Mouse (Mus musculus): ENCODE measurements around the gene Ptprd. TPM values are rescaled to one million over a fixed set of nuclear protein-coding genes. Genes with fewer than 3 reads are reported as not detected.

Gene Ptprd
- total RNA-seq, 2 experiments from 2014 or later: 8.9 to 9.2 TPM

GRCm38 (mm10) chr4:76023756-76024501 is 2187.8 kb downstream of the Ptprd start:
- intact Hi-C loops (cut with DNase I): no loop called here
- no peak for DNase-seq (ENCODE audit: low spot score)

GRCm38 (mm10) chr4:76021670-76022069 is 2190.1 kb downstream of the Ptprd start:
- DNase-seq (ENCODE audit: low spot score): no peak
- intact Hi-C loops (cut with DNase I): no loop called here

- intact Hi-C loops (cut with DNase I): no loop called here
Measured at GRCm38 (mm10) chr4:76015026-76015425, 2196.7 kb downstream of the Ptprd start.

GRCm38 (mm10) chr4:76014151-76014840 is 2197.5 kb downstream of the Ptprd start:
- no peak for DNase-seq (ENCODE audit: low spot score)
- intact Hi-C loops (cut with DNase I): no loop called here

More at GRCm38 (mm10) chr4:76015026-76015425, 2196.7 kb downstream of the Ptprd start:
- no peak for DNase-seq (ENCODE audit: low spot score)

GRCm38 (mm10) chr4:76008580-76008979 is 2203.2 kb downstream of the Ptprd start:
- intact Hi-C loops (cut with DNase I): no loop called here
- no peak for DNase-seq (ENCODE audit: low spot score)

GRCm38 (mm10) chr4:76007219-76007618 is 2204.5 kb downstream of the Ptprd start:
- no peak for DNase-seq (ENCODE audit: low spot score)
- intact Hi-C loops (cut with DNase I): no loop called here

- DNase-seq (ENCODE audit: low spot score): no peak
- intact Hi-C loops (cut with DNase I): no loop called here
Measured at GRCm38 (mm10) chr4:76006717-76007116, 2205.0 kb downstream of the Ptprd start.

GRCm38 (mm10) chr4:76004161-76004560 is 2207.6 kb downstream of the Ptprd start:
- intact Hi-C loops (cut with DNase I): no loop called here
- DNase-seq (ENCODE audit: low spot score): no peak

- intact Hi-C loops (cut with DNase I): no loop called here
- no peak for DNase-seq (ENCODE audit: low spot score)
Measured at GRCm38 (mm10) chr4:76000258-76000657, 2211.5 kb downstream of the Ptprd start.

GRCm38 (mm10) chr4:75995841-75996240 is 2215.9 kb downstream of the Ptprd start:
- intact Hi-C loops (cut with DNase I): no loop called here
- DNase-seq (ENCODE audit: low spot score): no peak

GRCm38 (mm10) chr4:75994576-75994975 is 2217.2 kb downstream of the Ptprd start:
- intact Hi-C loops (cut with DNase I): no loop called here
- no peak for DNase-seq (ENCODE audit: low spot score)

GRCm38 (mm10) chr4:75993092-75993491 is 2218.7 kb downstream of the Ptprd start:
- no peak for DNase-seq (ENCODE audit: low spot score)
- intact Hi-C loops (cut with DNase I): no loop called here

- DNase-seq (ENCODE audit: low spot score): no peak
- intact Hi-C loops (cut with DNase I): no loop called here
Measured at GRCm38 (mm10) chr4:75991621-75992245, 2220.0 kb downstream of the Ptprd start.

- no peak for DNase-seq (ENCODE audit: low spot score)
- intact Hi-C loops (cut with DNase I): no loop called here
Measured at GRCm38 (mm10) chr4:75974728-75975127, 2237.0 kb downstream of the Ptprd start.

- DNase-seq (ENCODE audit: low spot score): no peak
- intact Hi-C loops (cut with DNase I): no loop called here
Measured at GRCm38 (mm10) chr4:75973322-75973721, 2238.4 kb downstream of the Ptprd start.

- no peak for DNase-seq (ENCODE audit: low spot score)
- intact Hi-C loops (cut with DNase I): no loop called here
Measured at GRCm38 (mm10) chr4:75969961-75970360, 2241.8 kb downstream of the Ptprd start.

- intact Hi-C loops (cut with DNase I): no loop called here
- no peak for DNase-seq (ENCODE audit: low spot score)
Measured at GRCm38 (mm10) chr4:75968618-75969017, 2243.1 kb downstream of the Ptprd start.

- intact Hi-C loops (cut with DNase I): no loop called here
- DNase-seq (ENCODE audit: low spot score): no peak
Measured at GRCm38 (mm10) chr4:75965810-75966209, 2246.0 kb downstream of the Ptprd start.

- DNase-seq (ENCODE audit: low spot score): no peak
- intact Hi-C loops (cut with DNase I): no loop called here
Measured at GRCm38 (mm10) chr4:75962916-75963315, 2248.8 kb downstream of the Ptprd start.

- intact Hi-C loops (cut with DNase I): no loop called here
- DNase-seq (ENCODE audit: low spot score): no peak
Measured at GRCm38 (mm10) chr4:75961865-75962264, 2249.9 kb downstream of the Ptprd start.
